Mouse (Mus musculus) midbrain, postnatal 0 days (tissue): ENCODE measurements around the gene Tnni3k. TPM values are rescaled to one million over a fixed set of nuclear protein-coding genes. Genes with fewer than 3 reads are reported as not detected.

Experiments used
- ATAC-seq: fragments of 200-750 bp; cut with Nextera tagmentation; 2 replicates; pipeline ENCODE4 v1.8.0; 2017; ENCODE audit warnings: moderate number of reproducible peaks, mild to moderate bottlenecking, moderate TSS enrichment, moderate library complexity; ENCODE audit not compliant: low FRiP score
- DNase-seq: peaks from one replicate; pipeline ENCODE4 v3.0.0-alpha.2; 2015; ENCODE audit warnings: low spot score
- H3K27ac ChIP-seq: fragments of 300-500 bp; sonication (generic); 2 replicates; pipeline ENCODE4 v1.5.1; 2014; ENCODE audit warnings: low read depth, mild to moderate bottlenecking, low read length, mixed read lengths
- H3K27me3 ChIP-seq: fragments of 300-500 bp; sonication (generic); 2 replicates; pipeline ENCODE4 v1.6.1; 2014; ENCODE audit warnings: low read length, control low read depth, mixed read lengths; ENCODE audit not compliant: insufficient read depth
- H3K36me3 ChIP-seq: fragments of 300-500 bp; sonication (generic); 2 replicates; pipeline ENCODE4 v1.6.1; 2014; ENCODE audit warnings: low read length, control low read depth, mixed read lengths; ENCODE audit not compliant: insufficient read depth
- H3K4me1 ChIP-seq: fragments of 300-500 bp; sonication (generic); 2 replicates; pipeline ENCODE4 v1.6.1; 2014; ENCODE audit warnings: mild to moderate bottlenecking, control low read depth, antibody characterized with exemption, low read length, mixed read lengths; ENCODE audit not compliant: insufficient read depth
- H3K4me2 ChIP-seq: fragments of 300-500 bp; sonication (generic); 2 replicates; pipeline ENCODE4 v1.6.1; 2014; ENCODE audit warnings: low read depth, mild to moderate bottlenecking, low read length, mixed read lengths; ENCODE audit not compliant: poor library complexity, severe bottlenecking
- H3K4me3 ChIP-seq: fragments of 300-500 bp; sonication (generic); 2 replicates; pipeline ENCODE4 v1.5.1; 2014; ENCODE audit warnings: low read depth, mild to moderate bottlenecking, low read length, moderate library complexity
- H3K9ac ChIP-seq: fragments of 300-500 bp; sonication (generic); replicated peaks from 2 replicates; pipeline ENCODE4 v1.6.1; 2014; ENCODE audit warnings: mild to moderate bottlenecking, low read length, moderate library complexity, mixed read lengths; ENCODE audit not compliant: poor library complexity, severe bottlenecking
- H3K9me3 ChIP-seq: fragments of 300-500 bp; sonication (generic); 2 replicates; pipeline ENCODE4 v1.6.1; 2016; ENCODE audit warnings: low read length, control low read depth
- CTCF ChIP-seq: IDR thresholded peaks from 2 replicates; pipeline ENCODE4 v1.5.1; 2016; ENCODE audit warnings: antibody characterized with exemption, mild to moderate bottlenecking
- WGBS: fragments of 180-500 bp; shearing (Covaris S2); extraction: QIAGEN DNeasy Blood & Tissue Kit; methylation state at CpG from one replicate; pipeline ENCODE4 v1.1.7; 2014; 5-methylcytosine and 5-hydroxymethylcytosine counted together
- polyA plus RNA-seq: library from polyadenylated mRNA; unstranded; fragments of >200 nt; fragmentation: Nextera tagmentation; extraction: Ambion mirVana; gene quantifications from 2 replicates; pipeline ENCODE4 v1.2.1, GENCODE M21; 2015
- total RNA-seq: library from RNA; depleted of rRNA; stranded (reverse); fragments of >200 nt; gene quantifications from 2 replicates; pipeline ENCODE4 v1.2.3, GENCODE M21; 2014

Gene Tnni3k
- total and polyA plus RNA-seq, 2 experiments from 2014 or later = not detected

GRCm38 (mm10) chr3:154778836-154779595, 276.2 kb downstream of the Tnni3k start:
- no peak for DNase-seq
- no peaks in the 10 kb centered on the region for H3K9me3 ChIP-seq
- no peak for ATAC-seq

GRCm38 (mm10) chr3:154771651-154772050, 283.6 kb downstream of the Tnni3k start:
- Histone ChIP-seq H3K27me3 (no peaks in the 10 kb centered on the region), H3K4me3 (no peak overlapping the region), H3K9ac (no peak overlapping the region), H3K27ac (no peak overlapping the region), H3K9me3 (no peaks in the 10 kb centered on the region), H3K4me1 (no peaks in the 10 kb centered on the region), H3K36me3 (no peaks in the 10 kb centered on the region), H3K4me2 (no peak overlapping the region)
- no peak for DNase-seq
- no peak for TF ChIP-seq CTCF
- no peak for ATAC-seq
- WGBS = 89% methylated on average over 2 of the region's 2 CpGs

More at GRCm38 (mm10) chr3:154778836-154779595, 276.2 kb downstream of the Tnni3k start:
- Histone ChIP-seq H3K4me3 (no peak overlapping the region), H3K27me3 (no peaks in the 10 kb centered on the region), H3K4me2 (no peak overlapping the region), H3K36me3 (no peaks in the 10 kb centered on the region), H3K9ac (no peak overlapping the region), H3K27ac (no peak overlapping the region), H3K4me1 (peaks cover 3% of the 10 kb centered on the region; the same call in 1 of the 2 replicates)
- 47% methylated on average over 6 of the region's 6 CpGs for WGBS
- no peak for TF ChIP-seq CTCF

GRCm38 (mm10) chr3:154766321-154766720, 288.9 kb downstream of the Tnni3k start:
- H3K4me3 ChIP-seq = no peak overlapping the region
- H3K4me1 ChIP-seq = no peaks in the 10 kb centered on the region
- DNase-seq (no peak), ATAC-seq (no peak)
- no peak overlapping the region for H3K27ac ChIP-seq
- H3K36me3 ChIP-seq = no peaks in the 10 kb centered on the region
- no peak overlapping the region for H3K9ac ChIP-seq
- WGBS = 91% methylated on average over 4 of the region's 4 CpGs
- no peaks in the 10 kb centered on the region for H3K27me3 ChIP-seq
- no peak for TF ChIP-seq CTCF
- no peaks in the 10 kb centered on the region for H3K9me3 ChIP-seq
- no peak overlapping the region for H3K4me2 ChIP-seq

- Histone ChIP-seq H3K9me3 (no peaks in the 10 kb centered on the region), H3K36me3 (no peaks in the 10 kb centered on the region), H3K4me3 (no peak overlapping the region), H3K27me3 (no peaks in the 10 kb centered on the region), H3K27ac (no peak overlapping the region), H3K4me2 (no peak overlapping the region), H3K9ac (no peak overlapping the region), H3K4me1 (no peaks in the 10 kb centered on the region)
- 88% methylated on average over 7 of the region's 7 CpGs for WGBS
- ATAC-seq (no peak), DNase-seq (no peak)
- no peak for TF ChIP-seq CTCF
Measured at GRCm38 (mm10) chr3:154764115-154764514, 291.1 kb downstream of the Tnni3k start.

GRCm38 (mm10) chr3:154763374-154763773, 291.8 kb downstream of the Tnni3k start:
- no peaks in the 10 kb centered on the region for H3K4me1 ChIP-seq
- WGBS = 73% methylated on average over 9 of the region's 9 CpGs
- no peak overlapping the region for H3K4me2 ChIP-seq
- ATAC-seq (no peak), DNase-seq (no peak)
- H3K27me3 ChIP-seq = no peaks in the 10 kb centered on the region
- no peaks in the 10 kb centered on the region for H3K9me3 ChIP-seq
- H3K4me3 ChIP-seq = no peak overlapping the region
- TF ChIP-seq CTCF = no peak
- no peaks in the 10 kb centered on the region for H3K36me3 ChIP-seq
- no peak overlapping the region for H3K9ac ChIP-seq
- no peak overlapping the region for H3K27ac ChIP-seq

- ATAC-seq = no peak
- no peak overlapping the region for H3K4me2 ChIP-seq
- no peaks in the 10 kb centered on the region for H3K36me3 ChIP-seq
- H3K9ac ChIP-seq = no peak overlapping the region
- no peaks in the 10 kb centered on the region for H3K4me1 ChIP-seq
- no peaks in the 10 kb centered on the region for H3K27me3 ChIP-seq
- DNase-seq = no peak
- no peaks in the 10 kb centered on the region for H3K9me3 ChIP-seq
- TF ChIP-seq CTCF = no peak
- H3K27ac ChIP-seq = no peak overlapping the region
- no peak overlapping the region for H3K4me3 ChIP-seq
- WGBS = 89% methylated on average over 3 of the region's 3 CpGs
Measured at GRCm38 (mm10) chr3:154761108-154761507, 294.1 kb downstream of the Tnni3k start.
